Mouse (Mus musculus): ENCODE data around the gene Kcnj9. TPM values are rescaled to one million over a fixed set of nuclear protein-coding genes. Genes with fewer than 3 reads are reported as not detected.

Gene Kcnj9
- polyA plus RNA-seq, 1 experiment from 2014 or later: 4.2 TPM

GRCm38 (mm10) chr1:172274116-172274515, 55.0 kb downstream of the Kcnj9 start:
- no peak overlapping the region for H3K27ac ChIP-seq (ENCODE audit: low read length)
- H3K4me3 ChIP-seq (replicated peaks; ENCODE audit: low read length): no peak overlapping the region
- WGBS: 73% methylated on average over 5 of the region's 5 CpGs
- no peak for ATAC-seq
- no peaks in the 10 kb centered on the region for H3K9me3 ChIP-seq (ENCODE audit: control insufficient read depth, low read length)
- no peak overlapping the region for H3K4me2 ChIP-seq (ENCODE audit: low read length)
- no peaks in the 10 kb centered on the region for H3K36me3 ChIP-seq (ENCODE audit: control insufficient read depth, insufficient read depth)
- H3K9ac ChIP-seq (replicated peaks; ENCODE audit: low read depth, low read length): no peak overlapping the region
- H3K27me3 ChIP-seq (replicated peaks; ENCODE audit: control insufficient read depth, insufficient read depth, low read length): no peaks in the 10 kb centered on the region
- H3K4me1 ChIP-seq (replicated peaks; ENCODE audit: control insufficient read depth, insufficient read depth, low read length): peaks cover 6% of the 10 kb centered on the region; the same call in 1 of the 2 replicates

- WGBS: 87% methylated on average over 6 of the region's 6 CpGs
- ATAC-seq: no peak
These were observed 55.7 kb downstream of the Kcnj9 start for GRCm38 (mm10) chr1:172273386-172273785.

GRCm38 (mm10) chr1:172271765-172272164, 57.4 kb downstream of the Kcnj9 start:
- 27% methylated on average over 10 of the region's 10 CpGs for WGBS
- H3K27me3 ChIP-seq (replicated peaks; ENCODE audit: control insufficient read depth, insufficient read depth, low read length): no peaks in the 10 kb centered on the region
- peaks cover 6% of the 10 kb centered on the region; the same call in 1 of the 2 replicates for H3K4me1 ChIP-seq (replicated peaks; ENCODE audit: control insufficient read depth, insufficient read depth, low read length)
- H3K9ac ChIP-seq (replicated peaks; ENCODE audit: low read depth, low read length): no peak overlapping the region
- no peak overlapping the region for H3K27ac ChIP-seq (ENCODE audit: low read length)
- H3K9me3 ChIP-seq (ENCODE audit: control insufficient read depth, low read length): no peaks in the 10 kb centered on the region
- H3K4me2 ChIP-seq (ENCODE audit: low read length): no peak overlapping the region
- no peak overlapping the region for H3K4me3 ChIP-seq (replicated peaks; ENCODE audit: low read length)
- no peaks in the 10 kb centered on the region for H3K36me3 ChIP-seq (ENCODE audit: control insufficient read depth, insufficient read depth)
- peak; percentile 90 for ATAC-seq

More at GRCm38 (mm10) chr1:172273386-172273785, 55.7 kb downstream of the Kcnj9 start:
- no peaks in the 10 kb centered on the region for H3K27me3 ChIP-seq (replicated peaks; ENCODE audit: control insufficient read depth, insufficient read depth, low read length)
- H3K4me1 ChIP-seq (replicated peaks; ENCODE audit: control insufficient read depth, insufficient read depth, low read length): peaks cover 6% of the 10 kb centered on the region; the same call in 1 of the 2 replicates
- no peak overlapping the region for H3K4me2 ChIP-seq (ENCODE audit: low read length)
- H3K9ac ChIP-seq (replicated peaks; ENCODE audit: low read depth, low read length): no peak overlapping the region
- H3K9me3 ChIP-seq (ENCODE audit: control insufficient read depth, low read length): no peaks in the 10 kb centered on the region
- H3K36me3 ChIP-seq (ENCODE audit: control insufficient read depth, insufficient read depth): no peaks in the 10 kb centered on the region
- H3K27ac ChIP-seq (ENCODE audit: low read length): no peak overlapping the region
- no peak overlapping the region for H3K4me3 ChIP-seq (replicated peaks; ENCODE audit: low read length)

- H3K27ac ChIP-seq (ENCODE audit: low read length): no peak overlapping the region
- H3K4me3 ChIP-seq (replicated peaks; ENCODE audit: low read length): no peak overlapping the region
- H3K9me3 ChIP-seq (ENCODE audit: control insufficient read depth, low read length): no peaks in the 10 kb centered on the region
- ATAC-seq: peak; percentile 23; the same call in 1 of the 2 replicates
- 49% methylated on average over 3 of the region's 3 CpGs for WGBS
- H3K4me1 ChIP-seq (replicated peaks; ENCODE audit: control insufficient read depth, insufficient read depth, low read length): peaks cover 6% of the 10 kb centered on the region; the same call in 1 of the 2 replicates
- H3K4me2 ChIP-seq (ENCODE audit: low read length): no peak overlapping the region
- no peak overlapping the region for H3K9ac ChIP-seq (replicated peaks; ENCODE audit: low read depth, low read length)
- no peaks in the 10 kb centered on the region for H3K27me3 ChIP-seq (replicated peaks; ENCODE audit: control insufficient read depth, insufficient read depth, low read length)
- H3K36me3 ChIP-seq (ENCODE audit: control insufficient read depth, insufficient read depth): no peaks in the 10 kb centered on the region
These were observed 57.9 kb downstream of the Kcnj9 start for GRCm38 (mm10) chr1:172271208-172271607.

Other genes with a start within 250 kb of the Kcnj9 start
- gene Copa, start 246.8 kb downstream of the Kcnj9 start, polyA plus RNA-seq (2015; fragmentation: Nextera tagmentation; extraction: Ambion mirVana): 235 and 242 TPM in 2 replicates
- 108 and 112 TPM in 2 replicates for gene Ncstn, start 246.5 kb downstream of the Kcnj9 start, polyA plus RNA-seq (2015; fragmentation: Nextera tagmentation; extraction: Ambion mirVana)
- 155 and 157 TPM in 2 replicates for gene Pex19, start 202.6 kb downstream of the Kcnj9 start, polyA plus RNA-seq (2015; fragmentation: Nextera tagmentation; extraction: Ambion mirVana)
- 106 and 107 TPM in 2 replicates for gene Dcaf8, start 181.2 kb downstream of the Kcnj9 start, polyA plus RNA-seq (2015; fragmentation: Nextera tagmentation; extraction: Ambion mirVana)
- gene Pea15a, start 122.5 kb downstream of the Kcnj9 start, polyA plus RNA-seq (2015; fragmentation: Nextera tagmentation; extraction: Ambion mirVana): 472 and 511 TPM in 2 replicates
- gene Casq1, start 109.5 kb downstream of the Kcnj9 start, polyA plus RNA-seq (2015; fragmentation: Nextera tagmentation; extraction: Ambion mirVana): 4.7 and 7.2 TPM in 2 replicates
- gene Atp1a4, start 70.9 kb downstream of the Kcnj9 start, polyA plus RNA-seq (2015; fragmentation: Nextera tagmentation; extraction: Ambion mirVana): 0.11 TPM in 1 of 2 replicates, not detected in the other
- 136 and 152 TPM in 2 replicates for gene Igsf8, start 67.7 kb downstream of the Kcnj9 start, polyA plus RNA-seq (2015; fragmentation: Nextera tagmentation; extraction: Ambion mirVana)
- gene Atp1a2, start 31.3 kb downstream of the Kcnj9 start, polyA plus RNA-seq (2015; fragmentation: Nextera tagmentation; extraction: Ambion mirVana): 42.4 and 47.1 TPM in 2 replicates
- 2.1 and 2.2 TPM in 2 replicates for gene Kcnj10, start 11.9 kb upstream of the Kcnj9 start, polyA plus RNA-seq (2015; fragmentation: Nextera tagmentation; extraction: Ambion mirVana)
- 4.5 and 4.7 TPM in 2 replicates for gene Pigm, start 47.2 kb upstream of the Kcnj9 start, polyA plus RNA-seq (2015; fragmentation: Nextera tagmentation; extraction: Ambion mirVana)
- not detected in 2 replicates for gene Slamf9, start 146.0 kb upstream of the Kcnj9 start, polyA plus RNA-seq (2015; fragmentation: Nextera tagmentation; extraction: Ambion mirVana)
- gene Igsf9, start 152.5 kb upstream of the Kcnj9 start, polyA plus RNA-seq (2015; fragmentation: Nextera tagmentation; extraction: Ambion mirVana): 60.9 and 89.9 TPM in 2 replicates
- gene Tagln2, start 170.7 kb upstream of the Kcnj9 start, polyA plus RNA-seq (2015; fragmentation: Nextera tagmentation; extraction: Ambion mirVana): 53.4 and 56.8 TPM in 2 replicates
- gene Cfap45, start 191.5 kb upstream of the Kcnj9 start, polyA plus RNA-seq (2015; fragmentation: Nextera tagmentation; extraction: Ambion mirVana): 1.8 and 3.0 TPM in 2 replicates
- 0.14 TPM in 1 of 2 replicates, not detected in the other for gene Vsig8, start 226.6 kb upstream of the Kcnj9 start, polyA plus RNA-seq (2015; fragmentation: Nextera tagmentation; extraction: Ambion mirVana)

Measured in forebrain, embryonic 16.5 days (tissue).